Mouse (Mus musculus) MEL (cell line): ENCODE measurements around the gene Gemin2. TPM values are rescaled to one million over a fixed set of nuclear protein-coding genes. Genes with fewer than 3 reads are reported as not detected.

Source experiments
- DNase-seq: peaks from one replicate; pipeline ENCODE4 v3.0.0; 2011; ENCODE audit warnings: low read depth, low spot score
- H3K27ac ChIP-seq: 2 replicates; pipeline ENCODE4 v1.5.1; 2012; ENCODE audit warnings: low read depth, mild to moderate bottlenecking, control low read depth, low read length, moderate library complexity; ENCODE audit not compliant: control insufficient read depth
- H3K27me3 ChIP-seq, 2 experiments: fragments of 150-350 bp in 1 of 2; sonication (generic) in 1 of 2; 2 replicates each; pipeline ENCODE4 v1.6.1; 2012; ENCODE audit warnings: low read length in 2 of 2, mild to moderate bottlenecking in 2 of 2, improper control_type of control experiment in 1 of 2, moderate library complexity in 1 of 2; ENCODE audit not compliant: insufficient read depth in 2 of 2, control insufficient read depth in 1 of 2
- H3K36me3 ChIP-seq, 2 experiments: 2 replicates each; pipeline ENCODE4 v1.6.1; 2012 to 2014; ENCODE audit warnings: low read length in 2 of 2, improper control_type of control experiment in 1 of 2, inconsistent platforms in 1 of 2, mild to moderate bottlenecking in 1 of 2; ENCODE audit not compliant: insufficient read depth in 2 of 2, control insufficient read depth in 1 of 2
- H3K4me1 ChIP-seq, 2 experiments: fragments of 150-350 bp in 1 of 2; sonication (generic) in 1 of 2; 2 replicates each; pipeline ENCODE4 v1.6.1; 2012; ENCODE audit warnings: low read length in 2 of 2, improper control_type of control experiment in 1 of 2, mild to moderate bottlenecking in 1 of 2; ENCODE audit not compliant: insufficient read depth in 2 of 2, control insufficient read depth in 1 of 2
- H3K4me3 ChIP-seq, 2 experiments: fragments of 150-350 bp in 1 of 2; sonication (generic) in 1 of 2; 2 replicates each; pipeline ENCODE4 v1.5.1; 2012; ENCODE audit warnings: low read depth in 2 of 2, low read length in 2 of 2, mild to moderate bottlenecking in 2 of 2, moderate library complexity in 2 of 2, control low read depth in 1 of 2, improper control_type of control experiment in 1 of 2; ENCODE audit not compliant: control insufficient read depth in 1 of 2, insufficient read depth in 1 of 2
- H3K79me2 ChIP-seq: 2 replicates; pipeline ENCODE4 v1.6.1; 2012; ENCODE audit warnings: mild to moderate bottlenecking, low read length, moderate library complexity; ENCODE audit not compliant: control insufficient read depth, poor library complexity, insufficient read depth
- H3K9ac ChIP-seq: 2 replicates; pipeline ENCODE4 v1.6.1; 2012; ENCODE audit warnings: low read depth, mild to moderate bottlenecking, control low read depth, low read length, moderate library complexity; ENCODE audit not compliant: control insufficient read depth, poor library complexity, severe bottlenecking
- H3K9me3 ChIP-seq: fragments of 150-350 bp; sonication (generic); replicated peaks from 2 replicates; pipeline ENCODE4 v1.6.1; 2012; ENCODE audit warnings: mild to moderate bottlenecking, low read length, improper control_type of control experiment, moderate library complexity; ENCODE audit not compliant: insufficient read depth
- BHLHE40 ChIP-seq: IDR thresholded peaks from 2 replicates; pipeline ENCODE4 v1.6.1; 2012; ENCODE audit warnings: low read depth, mild to moderate bottlenecking, inconsistent platforms, low read length, improper control_type of control experiment, borderline replicate concordance
- CTCF ChIP-seq, 3 experiments: IDR thresholded peaks in 2 of 3; conservative IDR thresholded peaks in 1 of 3; 2 replicates each; pipeline ENCODE4 v1.5.1; 2011 to 2012; ENCODE audit warnings: low read length in 3 of 3, low read depth in 2 of 3, mild to moderate bottlenecking in 2 of 3, improper control_type of control experiment in 1 of 3, inconsistent platforms in 1 of 3, mixed read lengths in 1 of 3, moderate library complexity in 1 of 3; ENCODE audit not compliant: control insufficient read depth in 1 of 3, insufficient read depth in 1 of 3, poor library complexity in 1 of 3, severe bottlenecking in 1 of 3
- JUND ChIP-seq: IDR thresholded peaks from 2 replicates; pipeline ENCODE4 v1.6.1; 2011; ENCODE audit warnings: low read depth, mild to moderate bottlenecking, improper control_type of control experiment, low read length
- MAFK ChIP-seq: IDR thresholded peaks from 2 replicates; pipeline ENCODE4 v1.6.1; 2011; ENCODE audit warnings: low read depth, mild to moderate bottlenecking, low read length, improper control_type of control experiment, borderline replicate concordance
- MAX ChIP-seq: IDR thresholded peaks from 2 replicates; pipeline ENCODE4 v1.6.1; 2011; ENCODE audit warnings: low read length, improper control_type of control experiment
- MAZ ChIP-seq: IDR thresholded peaks from 2 replicates; pipeline ENCODE4 v1.6.1; 2012; ENCODE audit warnings: low read depth, mild to moderate bottlenecking, inconsistent platforms, low read length, improper control_type of control experiment
- MEF2A ChIP-seq: IDR thresholded peaks from 2 replicates; pipeline ENCODE4 v1.6.1; 2014; ENCODE audit warnings: low read depth, mild to moderate bottlenecking, inconsistent platforms, low read length, improper control_type of control experiment; ENCODE audit not compliant: poor library complexity, insufficient replicate concordance, severe bottlenecking; ENCODE audit errors: extremely low read depth
- MYB ChIP-seq: IDR thresholded peaks from 2 replicates; pipeline ENCODE4 v1.6.1; 2011; ENCODE audit warnings: mild to moderate bottlenecking, low read depth, low read length, improper control_type of control experiment
- MYC ChIP-seq: IDR thresholded peaks from 2 replicates; pipeline ENCODE4 v1.6.1; 2011; ENCODE audit warnings: low read depth, mild to moderate bottlenecking, low read length, improper control_type of control experiment, moderate library complexity
- NELFE ChIP-seq: IDR thresholded peaks from 2 replicates; pipeline ENCODE4 v1.6.1; 2011; ENCODE audit warnings: low read depth, low read length, improper control_type of control experiment
- POLR2A ChIP-seq, 2 experiments: IDR thresholded peaks; 2 replicates each; pipeline ENCODE4 v1.6.1; 2011 to 2012; ENCODE audit warnings: low read length in 2 of 2, mild to moderate bottlenecking in 2 of 2, control low read depth in 1 of 2, improper control_type of control experiment in 1 of 2, low read depth in 1 of 2, moderate library complexity in 1 of 2; ENCODE audit not compliant: control insufficient read depth in 1 of 2, insufficient read depth in 1 of 2, poor library complexity in 1 of 2
- POLR2AphosphoS2 ChIP-seq: IDR thresholded peaks from 2 replicates; pipeline ENCODE4 v1.6.1; 2011; ENCODE audit warnings: low read length, improper control_type of control experiment
- RAD21 ChIP-seq: IDR thresholded peaks from 2 replicates; pipeline ENCODE4 v1.6.1; 2011; ENCODE audit warnings: mild to moderate bottlenecking, low read depth, low read length, improper control_type of control experiment
- RCOR1 ChIP-seq: IDR thresholded peaks from 2 replicates; pipeline ENCODE4 v1.6.1; 2012; ENCODE audit warnings: low read depth, mild to moderate bottlenecking, inconsistent platforms, low read length, improper control_type of control experiment
- SIN3A ChIP-seq: IDR thresholded peaks from 2 replicates; pipeline ENCODE4 v1.6.1; 2012; ENCODE audit warnings: low read length, improper control_type of control experiment, inconsistent platforms
- TAL1 ChIP-seq: IDR thresholded peaks from 2 replicates; pipeline ENCODE4 v1.6.1; 2012; ENCODE audit warnings: mild to moderate bottlenecking, inconsistent platforms, low read length, moderate library complexity, mixed read lengths
- TCF12 ChIP-seq: IDR thresholded peaks from 2 replicates; pipeline ENCODE4 v1.6.1; 2014; ENCODE audit warnings: low read depth, mild to moderate bottlenecking, inconsistent platforms, low read length, improper control_type of control experiment, moderate library complexity
- USF1 ChIP-seq: IDR thresholded peaks from 2 replicates; pipeline ENCODE4 v1.6.1; 2014; ENCODE audit warnings: low read depth, mild to moderate bottlenecking, inconsistent platforms, low read length, improper control_type of control experiment, moderate library complexity
- USF2 ChIP-seq, 2 experiments: IDR thresholded peaks; 2 replicates each; pipeline ENCODE4 v1.6.1; 2011 to 2012; ENCODE audit warnings: improper control_type of control experiment in 2 of 2, low read length in 2 of 2, borderline replicate concordance in 1 of 2, inconsistent platforms in 1 of 2, low read depth in 1 of 2, mild to moderate bottlenecking in 1 of 2; ENCODE audit not compliant: insufficient read depth in 1 of 2
- ZC3H11A ChIP-seq: IDR thresholded peaks from 2 replicates; pipeline ENCODE4 v1.6.1; 2012; ENCODE audit warnings: low read depth, mild to moderate bottlenecking, inconsistent platforms, low read length, improper control_type of control experiment
- ZKSCAN1 ChIP-seq: IDR thresholded peaks from 2 replicates; pipeline ENCODE4 v1.6.1; 2012; ENCODE audit warnings: low read depth, mild to moderate bottlenecking, inconsistent platforms, low read length, improper control_type of control experiment, moderate library complexity
- polyA plus RNA-seq, 2 experiments: library from polyadenylated mRNA; stranded (reverse) in 1 of 2; unstranded in 1 of 2; fragments of >175 nt in 1 of 2; fragments of >200 nt in 1 of 2; gene quantifications; 2 replicates each; pipeline versions ENCODE4 v1.2.1 to v1.2.4; 2012; ENCODE audit warnings: low replicate concordance in 2 of 2, low read depth in 1 of 2; ENCODE audit not compliant: insufficient read length in 2 of 2, insufficient read depth in 1 of 2, missing spikeins in 1 of 2
- total RNA-seq: library from RNA; depleted of rRNA; stranded (reverse); fragments of 300-350 nt; gene quantifications from 2 replicates; pipeline ENCODE4 v1.2.3, GENCODE M21; 2012

Gene Gemin2
- total and polyA plus RNA-seq, 3 experiments: 17.7 to 19.5 TPM; not detected in 1

DNA sequence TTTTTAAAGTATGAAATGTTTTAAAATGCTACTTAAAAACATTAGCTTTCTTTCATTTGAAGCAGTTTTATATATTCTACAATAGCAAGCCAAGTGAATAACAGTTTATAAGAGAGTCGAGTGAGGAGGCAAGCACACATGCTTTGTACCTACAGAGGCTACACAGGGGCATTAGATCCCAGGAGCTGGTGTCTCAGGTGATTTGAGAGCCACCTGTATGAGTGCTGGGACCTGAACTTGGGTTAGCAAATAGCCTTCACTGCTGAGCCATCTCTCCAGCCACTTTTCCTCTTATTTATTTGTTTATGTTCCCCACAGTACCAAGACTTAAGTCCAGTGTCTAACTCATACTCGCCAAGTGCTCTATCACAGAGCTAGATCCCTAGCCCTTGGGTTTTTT lies 6.7 kb downstream of the Gemin2 start:
- DNase-seq: no peak
- H3K4me1 ChIP-seq: no peaks in the 10 kb centered on the region
- H3K27me3 ChIP-seq: no peaks in the 10 kb centered on the region
- TF ChIP-seq TAL1 (no peak), NELFE (no peak), MAFK (no peak), TCF12 (no peak), USF2 (IDR thresholded peaks at IDR 0.05; ENCODE audit: borderline replicate concordance in 1 of 2, insufficient read depth in 1 of 2, low read depth in 1 of 2, low read length in 2 of 2) (no peak), MYB (no peak), JUND (no peak)
- no peak overlapping the region for H3K4me3 ChIP-seq
- H3K27ac ChIP-seq: no peak overlapping the region
- H3K9me3 ChIP-seq: no peaks in the 10 kb centered on the region
- H3K9ac ChIP-seq: no peak overlapping the region
- H3K36me3 ChIP-seq: peaks cover 2 to 4% of the 10 kb centered on the region in 2 experiments; a peak in 3 of 4 replicates
- no peaks in the 10 kb centered on the region for H3K79me2 ChIP-seq

DNA sequence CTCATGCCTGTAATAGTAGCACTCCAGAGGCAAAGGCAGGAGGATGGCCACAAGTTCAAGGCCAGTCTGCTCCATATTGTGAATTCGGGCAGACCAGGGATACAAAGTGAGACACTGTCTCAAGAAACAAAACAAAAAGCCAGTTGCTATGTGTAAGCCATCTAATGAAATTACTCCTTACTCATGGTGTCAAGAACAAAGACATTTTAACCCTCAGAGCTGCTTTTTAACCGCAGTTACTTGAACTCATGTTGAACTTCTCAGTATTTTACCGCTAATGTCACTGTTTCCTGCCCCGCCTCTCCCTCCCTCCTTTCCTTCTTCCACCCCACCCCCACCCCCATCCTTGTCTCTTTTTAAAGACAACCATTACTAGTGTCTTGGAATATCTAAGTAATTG lies 8.1 kb downstream of the Gemin2 start:
- H3K27me3 ChIP-seq: no peaks in the 10 kb centered on the region

DNA sequence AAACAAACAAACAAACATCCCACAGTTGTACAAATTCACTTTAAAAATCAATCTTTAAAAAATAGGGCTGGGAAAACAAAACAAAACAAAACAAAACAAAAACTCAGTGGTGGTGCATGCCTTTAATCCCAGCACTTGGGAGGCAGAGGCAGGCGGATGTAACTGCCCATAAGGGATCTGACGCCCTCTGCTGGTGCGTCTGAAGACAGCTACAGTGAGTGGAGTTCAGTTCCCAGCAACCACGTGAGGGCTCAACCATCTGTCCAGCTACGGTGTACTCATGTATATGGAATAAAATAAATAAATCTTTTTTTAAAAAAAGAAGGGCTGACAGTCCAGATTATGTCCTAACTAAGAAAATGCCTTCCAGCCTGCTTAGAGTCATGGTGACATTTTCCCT lies 18.9 kb downstream of the Gemin2 start:
- peak; percentile 56 for DNase-seq
- Histone ChIP-seq H3K9ac (no peak overlapping the region), H3K9me3 (no peaks in the 10 kb centered on the region), H3K4me3 (no peak overlapping the region), H3K4me1 (no peaks in the 10 kb centered on the region), H3K27me3 (no peaks in the 10 kb centered on the region), H3K36me3 (peaks cover 0 to 2% of the 10 kb centered on the region in 2 experiments; a peak in 2 of 4 replicates), H3K27ac (no peak overlapping the region), H3K79me2 (no peaks in the 10 kb centered on the region)
- no peak for TF ChIP-seq ZKSCAN1
- TF ChIP-seq POLR2AphosphoS2: no peak
- peak in 2 of 3 experiments; percentile 46 to 57; a peak in 4 of 6 replicates for TF ChIP-seq CTCF (IDR thresholded peaks at IDR 0.05 in 2 of 3, conservative IDR thresholded peaks at IDR 0.05 in 1 of 3; ENCODE audit: control insufficient read depth in 1 of 3, insufficient read depth in 1 of 3, low read depth in 2 of 3, low read length in 3 of 3, poor library complexity in 1 of 3, severe bottlenecking in 1 of 3)

More for the DNA sequence above, 8.1 kb downstream of the Gemin2 start:
- TF ChIP-seq MAX (no peak), MEF2A (no peak), MAZ (no peak), JUND (no peak), MYC (no peak), SIN3A (no peak), USF1 (no peak), BHLHE40 (no peak), MYB (no peak), POLR2A (IDR thresholded peaks at IDR 0.05; ENCODE audit: control insufficient read depth in 1 of 2, insufficient read depth in 1 of 2, low read depth in 1 of 2, low read length in 2 of 2, poor library complexity in 1 of 2) (no peak), MAFK (no peak), ZC3H11A (no peak), RAD21 (no peak), RCOR1 (no peak)
- TF ChIP-seq, all 39 proteins: peak for 0
- DNase-seq: no peak
- Histone ChIP-seq H3K4me1 (no peaks in the 10 kb centered on the region), H3K4me3 (no peak overlapping the region), H3K9me3 (no peaks in the 10 kb centered on the region), H3K79me2 (no peaks in the 10 kb centered on the region), H3K27ac (no peak overlapping the region), H3K9ac (no peak overlapping the region), H3K36me3 (peaks cover 2 to 9% of the 10 kb centered on the region in 2 experiments; a peak in 3 of 4 replicates)
